Mouse (Mus musculus) macrophage (primary cell): ENCODE results near the gene Zfp664. TPM values are rescaled to one million over a fixed set of nuclear protein-coding genes. Genes with fewer than 3 reads are reported as not detected.

Experiments used
- H3K27ac ChIP-seq: fragments of 350-480 bp; formaldehyde crosslinking; 2 replicates; pipeline ENCODE4 v1.9.0; 2021
- H3K36me3 ChIP-seq: fragments of 350-480 bp; formaldehyde crosslinking; 2 replicates; pipeline ENCODE4 v1.9.0; 2021; ENCODE audit errors: inconsistent target
- H3K4me3 ChIP-seq: fragments of 350-480 bp; formaldehyde crosslinking; 2 replicates; pipeline ENCODE4 v1.9.0; 2021; ENCODE audit errors: inconsistent target
- H3K79me2 ChIP-seq: fragments of 350-480 bp; formaldehyde crosslinking; 2 replicates; pipeline ENCODE4 v1.9.0; 2021; ENCODE audit errors: inconsistent target
- WGBS: methylation state at CpG from one replicate; pipeline ENCODE4 v1.1.7; 2026; ENCODE audit warnings: inconsistent platforms; ENCODE audit not compliant: missing documents; 5-methylcytosine and 5-hydroxymethylcytosine counted together
- polyA plus RNA-seq: library from polyadenylated mRNA; stranded (reverse); fragments of 250-400 nt; gene quantifications from 3 replicates; pipeline ENCODE4 v1.2.4, GENCODE M21; 2018; ENCODE audit warnings: inconsistent platforms
- total RNA-seq, 78 experiments: library from RNA; depleted of rRNA; stranded (reverse); fragments of 250-400 nt; gene quantifications; 1 replicate in 9 of 78; 2 replicates in 24 of 78; 3 replicates in 43 of 78; 4 replicates in 2 of 78; pipeline ENCODE4 v1.2.4; 2018; ENCODE audit warnings: inconsistent platforms in 56 of 78

The Zfp664 gene
- total RNA-seq (2018; cell fraction: chromatin; rRNA removed), result 10 to 100 TPM in 16 of 26 experiments, 1 to 10 TPM in 10; 4.6 to 26.4 (median 11.4) TPM
- total RNA-seq (2018; cell fraction: cytosol; rRNA removed), result 10 to 100 TPM; 10.6 to 23.0 (median 14.7) TPM
- total RNA-seq (2018; cell fraction: nucleus; rRNA removed), result 10 to 100 TPM in 19 of 26 experiments, 1 to 10 TPM in 7; 7.9 to 29.2 (median 15.6) TPM
- polyA plus RNA-seq, result 16.3 to 23.3 TPM (median 19.9 TPM) in 3 replicates

- H3K36me3 ChIP-seq, result no peaks in the 10 kb centered on the region
- peak within 1 kb of the TSS; percentile 20; the same call in 1 of the 2 replicates for H3K4me3 ChIP-seq
- H3K27ac ChIP-seq, result no peak within 1 kb of the TSS
- WGBS, result under 1% methylated on average over 69 of the region's 103 CpGs
- H3K79me2 ChIP-seq, result no peaks in the 10 kb centered on the region
Observed at GRCm38 (mm10) chr5:124862013-124862866, at the start of gene Zfp664, which contains the start of gene Ccdc92. Gene Zfp664, plus strand, starts transcription at chr5:124862691. Gene Ccdc92, minus strand, starts transcription at chr5:124862424.

- 49% methylated on average over 2 of the region's 5 CpGs for WGBS
- Histone ChIP-seq H3K4me3 (no peak overlapping the region), H3K27ac (no peak overlapping the region)
Observed at GRCm38 (mm10) chr5:124814797-124815196, 47.7 kb upstream of the Zfp664 start.

GRCm38 (mm10) chr5:124817050-124817449 lies 45.4 kb upstream of the Zfp664 start:
- WGBS, result 92% methylated on average over 13 of the region's 15 CpGs
- H3K79me2 ChIP-seq, result no peaks in the 10 kb centered on the region
- H3K36me3 ChIP-seq, result no peaks in the 10 kb centered on the region
- H3K4me3 ChIP-seq, result no peak overlapping the region
- H3K27ac ChIP-seq, result no peak overlapping the region

More at GRCm38 (mm10) chr5:124814797-124815196, 47.7 kb upstream of the Zfp664 start:
- Histone ChIP-seq H3K79me2 (no peaks in the 10 kb centered on the region), H3K36me3 (no peaks in the 10 kb centered on the region)

GRCm38 (mm10) chr5:124822128-124822894 lies 40.2 kb upstream of the Zfp664 start:
- Histone ChIP-seq H3K36me3 (no peaks in the 10 kb centered on the region), H3K4me3 (no peak overlapping the region), H3K79me2 (no peaks in the 10 kb centered on the region), H3K27ac (no peak overlapping the region)
- WGBS, result 75% methylated on average over 18 of the region's 18 CpGs

GRCm38 (mm10) chr5:124830331-124830730 lies 32.2 kb upstream of the Zfp664 start:
- Histone ChIP-seq H3K27ac (no peak overlapping the region), H3K79me2 (no peaks in the 10 kb centered on the region), H3K36me3 (no peaks in the 10 kb centered on the region), H3K4me3 (no peak overlapping the region)
- WGBS, result 92% methylated on average over 12 of the region's 12 CpGs

DNA sequence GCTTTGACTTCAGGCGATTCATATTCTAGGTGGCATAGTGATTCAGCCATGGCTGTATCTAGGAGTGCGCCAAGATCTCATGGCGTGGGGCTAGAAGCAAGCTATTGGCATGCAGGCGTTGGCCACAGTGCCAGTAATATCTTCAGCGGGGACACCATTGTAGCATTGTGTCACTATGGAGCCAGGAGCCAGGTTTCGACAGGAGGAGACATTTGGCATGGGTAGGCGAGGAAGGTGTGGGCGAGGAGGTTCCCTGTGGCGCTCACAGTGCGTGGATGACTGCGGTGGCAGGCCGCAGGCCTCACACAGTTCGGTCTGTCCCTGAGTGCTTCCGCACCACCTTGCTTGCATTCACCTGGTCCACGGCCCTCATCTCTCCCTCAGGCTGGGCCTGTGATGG lies 27.3 kb upstream of the Zfp664 start:
- Histone ChIP-seq H3K27ac (no peak overlapping the region), H3K36me3 (no peaks in the 10 kb centered on the region), H3K4me3 (no peak overlapping the region), H3K79me2 (no peaks in the 10 kb centered on the region)
- WGBS, result 96% methylated on average over 15 of the region's 15 CpGs

DNA sequence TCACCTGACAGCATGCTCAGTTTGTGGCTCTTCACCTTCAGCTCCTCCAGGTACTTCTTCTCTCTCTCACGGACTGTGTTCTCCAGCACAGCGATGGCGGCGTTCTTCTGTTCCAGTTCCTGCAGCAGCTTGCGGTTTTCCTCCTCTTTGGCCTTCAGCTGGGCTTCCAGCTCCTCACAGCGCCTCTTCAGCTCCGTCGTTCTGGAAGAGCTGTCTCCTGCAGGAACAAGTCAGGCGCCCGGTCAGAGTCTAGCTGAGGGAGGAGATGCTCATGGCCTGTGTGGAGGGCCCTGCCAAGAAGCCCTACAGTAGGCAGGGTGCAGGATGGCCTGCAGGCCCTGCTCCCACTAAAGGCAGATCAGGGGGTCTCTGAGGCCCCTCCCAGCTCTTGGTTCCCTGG lies 26.4 kb upstream of the Zfp664 start:
- Histone ChIP-seq H3K36me3 (no peaks in the 10 kb centered on the region), H3K27ac (no peak overlapping the region), H3K79me2 (no peaks in the 10 kb centered on the region), H3K4me3 (no peak overlapping the region)
- WGBS, result 87% methylated on average over 10 of the region's 10 CpGs

DNA sequence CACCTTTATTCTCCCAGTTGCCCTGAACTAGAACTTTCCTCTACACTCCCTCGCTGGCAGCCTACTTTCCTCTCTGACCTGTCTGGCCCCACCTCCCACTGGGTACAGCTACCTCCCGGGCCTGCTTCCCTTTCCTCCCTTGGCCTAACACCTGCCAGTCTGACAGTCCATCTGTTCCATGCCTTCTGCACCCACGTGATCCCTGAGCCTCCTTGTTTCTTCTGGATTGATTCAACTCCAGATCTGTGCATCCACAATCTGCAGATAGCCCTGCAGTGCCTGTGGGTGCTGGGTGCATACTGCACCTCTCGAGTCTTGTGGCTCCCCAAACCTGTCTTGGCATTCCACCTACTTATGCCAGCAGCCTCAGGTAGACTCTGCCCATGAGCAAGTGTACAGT lies 25.9 kb upstream of the Zfp664 start:
- WGBS, result 33% methylated on average over 4 of the region's 4 CpGs
- H3K36me3 ChIP-seq, result no peaks in the 10 kb centered on the region
- no peak overlapping the region for H3K27ac ChIP-seq
- no peak overlapping the region for H3K4me3 ChIP-seq
- no peaks in the 10 kb centered on the region for H3K79me2 ChIP-seq

DNA sequence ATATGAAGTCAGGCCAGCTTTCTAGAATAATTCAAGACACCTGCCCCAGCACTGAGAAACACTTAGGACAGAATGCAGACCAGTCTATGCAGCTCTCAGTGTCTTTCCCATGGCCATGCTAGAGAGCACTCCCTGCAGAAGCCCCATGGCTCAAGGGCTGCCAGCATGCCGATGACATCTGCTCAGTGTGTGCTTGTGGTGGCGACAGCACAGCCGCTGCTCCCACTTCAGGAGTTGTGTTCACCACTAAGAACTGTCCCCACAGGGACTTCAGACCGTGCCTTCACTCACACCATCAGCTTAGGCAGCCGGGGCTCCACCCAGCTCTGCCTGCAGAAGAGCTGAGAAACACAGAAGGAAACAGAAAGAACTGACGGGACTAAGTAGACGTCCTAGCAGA lies 22.3 kb upstream of the Zfp664 start:
- H3K4me3 ChIP-seq, result no peak overlapping the region
- H3K27ac ChIP-seq, result no peak overlapping the region
- H3K36me3 ChIP-seq, result no peaks in the 10 kb centered on the region
- WGBS, result 87% methylated on average over 7 of the region's 7 CpGs
- no peaks in the 10 kb centered on the region for H3K79me2 ChIP-seq

GRCm38 (mm10) chr5:124840669-124841068 lies 21.8 kb upstream of the Zfp664 start:
- H3K79me2 ChIP-seq, result no peaks in the 10 kb centered on the region
- H3K27ac ChIP-seq, result no peak overlapping the region
- H3K4me3 ChIP-seq, result no peak overlapping the region
- 93% methylated on average over 2 of the region's 2 CpGs for WGBS
- no peaks in the 10 kb centered on the region for H3K36me3 ChIP-seq

- H3K36me3 ChIP-seq, result no peaks in the 10 kb centered on the region
- H3K27ac ChIP-seq, result no peak overlapping the region
- WGBS, result 88% methylated on average over 8 of the region's 8 CpGs
- H3K4me3 ChIP-seq, result no peak overlapping the region
- H3K79me2 ChIP-seq, result no peaks in the 10 kb centered on the region
Observed at GRCm38 (mm10) chr5:124843386-124843785, 19.1 kb upstream of the Zfp664 start.

GRCm38 (mm10) chr5:124844929-124845328 lies 17.6 kb upstream of the Zfp664 start:
- Histone ChIP-seq H3K4me3 (no peak overlapping the region), H3K27ac (no peak overlapping the region), H3K36me3 (no peaks in the 10 kb centered on the region), H3K79me2 (no peaks in the 10 kb centered on the region)
- 27% methylated on average over 4 of the region's 4 CpGs for WGBS

DNA sequence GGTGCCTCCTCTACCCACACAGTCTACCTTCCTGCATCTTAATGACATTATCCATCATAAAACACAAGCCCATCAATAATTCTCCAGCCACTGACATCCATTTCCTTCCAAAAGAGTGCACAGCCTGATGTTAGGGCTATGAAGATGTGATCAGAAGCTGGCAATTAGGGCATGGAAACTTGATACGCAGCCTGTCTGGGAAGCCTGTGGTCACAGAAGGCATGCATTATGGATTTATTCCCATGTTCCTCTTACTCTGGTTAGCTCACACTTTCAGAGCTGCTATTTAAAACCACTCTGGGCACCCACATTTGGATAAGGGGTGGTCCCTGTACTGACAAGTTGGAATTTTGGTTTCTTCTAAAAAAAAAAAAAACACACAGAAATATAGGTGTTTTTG lies 15.5 kb upstream of the Zfp664 start:
- H3K36me3 ChIP-seq, result no peaks in the 10 kb centered on the region
- WGBS, result 100% methylated on average over 1 of the region's 1 CpGs
- no peak overlapping the region for H3K27ac ChIP-seq
- H3K4me3 ChIP-seq, result no peak overlapping the region
- H3K79me2 ChIP-seq, result no peaks in the 10 kb centered on the region

- Histone ChIP-seq H3K79me2 (no peaks in the 10 kb centered on the region), H3K36me3 (no peaks in the 10 kb centered on the region), H3K4me3 (no peak overlapping the region), H3K27ac (no peak overlapping the region)
- WGBS, result 86% methylated on average over 3 of the region's 3 CpGs
Observed at GRCm38 (mm10) chr5:124848994-124849393, 13.5 kb upstream of the Zfp664 start.

DNA sequence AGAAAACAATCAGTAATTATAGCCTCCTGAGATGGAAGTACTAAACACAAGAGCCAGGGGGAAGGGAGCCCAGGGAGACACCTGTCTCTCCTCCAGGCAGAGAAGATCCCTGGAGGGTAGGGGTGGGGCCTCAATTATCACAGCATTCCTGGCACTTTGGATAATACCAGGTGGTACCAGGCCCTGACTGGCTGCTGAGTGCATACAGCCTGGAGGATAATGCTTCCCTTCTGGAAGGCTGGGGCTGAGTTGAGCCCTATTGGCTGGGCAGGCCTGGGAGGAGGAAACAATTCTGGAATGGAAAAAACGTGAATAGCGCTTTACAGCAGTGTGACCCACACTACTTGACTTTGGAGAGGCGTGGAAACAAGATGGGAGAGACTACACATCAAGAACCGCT lies 10.9 kb upstream of the Zfp664 start:
- Histone ChIP-seq H3K79me2 (no peaks in the 10 kb centered on the region), H3K36me3 (no peaks in the 10 kb centered on the region), H3K27ac (no peak overlapping the region), H3K4me3 (no peak overlapping the region)
- 94% methylated on average over 4 of the region's 4 CpGs for WGBS
